10 mouse cellular contexts compared by ENCODE assay signal in the genomic region with DNA sequence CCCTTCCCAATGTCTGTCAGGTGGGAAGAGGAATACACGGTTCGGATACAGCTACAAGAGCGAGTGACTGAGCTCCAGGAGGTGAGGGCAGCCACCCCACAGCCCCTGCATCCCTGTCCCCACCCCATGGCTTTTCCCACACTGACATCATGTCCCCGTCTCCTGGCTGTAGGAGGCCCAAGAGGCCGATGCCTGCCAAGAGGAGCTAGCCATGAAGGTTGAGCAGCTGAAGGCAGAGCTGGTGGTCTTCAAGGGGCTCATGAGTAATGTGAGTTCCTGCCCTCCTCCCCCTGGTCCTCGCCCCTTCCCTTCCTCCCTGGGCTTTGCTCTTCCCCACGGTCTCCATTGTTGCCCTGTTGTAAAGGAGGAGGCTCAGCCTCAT. TPM values are rescaled to one million over a fixed set of nuclear protein-coding genes. Genes with fewer than 3 reads are reported as not detected.
DNase-seq lines count a peak whose midpoint lies in the region; ATAC-seq lines count a peak whose summit lies in the region.
"Had no signal": no experiment of that assay in that cellular context is flagged by ENCODE, and none has a peak within 500 bp of the region (broad histone marks: within the 10 kb centered on the region; RNA-seq: fewer than 3 reads in every experiment).

No protein-coding gene starts in this region.

- H3K4me2 ChIP-seq in kidney, embryonic 15.5 days = no peak overlapping the region
- no peak overlapping the region for H3K4me2 ChIP-seq in neural tube, embryonic 13.5 days
- no peak overlapping the region for H3K4me2 ChIP-seq in hindbrain, embryonic 13.5 days
- 0 out of 2 replicates have a peak overlapping the region, but pooled peaks have one; percentile 13 for H3K4me2 ChIP-seq in neural tube, embryonic 15.5 days
- H3K4me2 ChIP-seq: embryonic facial prominence, embryonic 12.5 days had no signal

- no peaks in the 10 kb centered on the region for H3K27me3 ChIP-seq in kidney, embryonic 15.5 days
- H3K27me3 ChIP-seq in neural tube, embryonic 13.5 days = no peaks in the 10 kb centered on the region
- no peaks in the 10 kb centered on the region for H3K27me3 ChIP-seq in hindbrain, embryonic 13.5 days
- H3K27me3 ChIP-seq in neural tube, embryonic 15.5 days (replicated peaks) = no peaks in the 10 kb centered on the region
- H3K27me3 ChIP-seq: embryonic facial prominence, embryonic 12.5 days had no signal

- H3K4me3 ChIP-seq in kidney, embryonic 15.5 days (replicated peaks) = no peak overlapping the region
- H3K4me3 ChIP-seq in neural tube, embryonic 13.5 days = no peak overlapping the region
- H3K4me3 ChIP-seq in hindbrain, embryonic 13.5 days = no peak overlapping the region
- no peak overlapping the region for H3K4me3 ChIP-seq in neural tube, embryonic 15.5 days (replicated peaks)

- H3K27ac ChIP-seq in kidney, embryonic 15.5 days = peak overlapping the region; percentile 79
- H3K27ac ChIP-seq in neural tube, embryonic 13.5 days (replicated peaks) = peak overlapping the region; percentile 61; the same call in 1 of the 2 replicates
- no peak overlapping the region for H3K27ac ChIP-seq in hindbrain, embryonic 13.5 days
- H3K27ac ChIP-seq in neural tube, embryonic 15.5 days (replicated peaks) = peak overlapping the region; percentile 60; the same call in 1 of the 2 replicates
- H3K27ac ChIP-seq: embryonic facial prominence, embryonic 12.5 days had no signal

- WGBS in kidney, embryonic 15.5 days = 63% methylated on average over 7 of the region's 7 CpGs
- 73% methylated on average over 7 of the region's 7 CpGs for WGBS in neural tube, embryonic 13.5 days
- 69% methylated on average over 6 of the region's 7 CpGs for WGBS in hindbrain, embryonic 13.5 days
- WGBS in neural tube, embryonic 15.5 days = 62% methylated on average over 7 of the region's 7 CpGs

- H3K9ac ChIP-seq in kidney, embryonic 15.5 days = peak overlapping the region; percentile 12; the same call in 1 of the 2 replicates
- H3K9ac ChIP-seq in neural tube, embryonic 13.5 days = peak overlapping the region; percentile 93; the same call in 1 of the 2 replicates
- H3K9ac ChIP-seq in hindbrain, embryonic 13.5 days = peak overlapping the region; percentile 97
- H3K9ac ChIP-seq in neural tube, embryonic 15.5 days (replicated peaks) = no peak overlapping the region; the same call in 1 of the 2 replicates
- H3K9ac ChIP-seq: embryonic facial prominence, embryonic 12.5 days had no signal

- peaks cover 18% of the 10 kb centered on the region; the same call in 1 of the 2 replicates for H3K36me3 ChIP-seq in kidney, embryonic 15.5 days
- H3K36me3 ChIP-seq in neural tube, embryonic 13.5 days = peaks cover 40% of the 10 kb centered on the region
- H3K36me3 ChIP-seq in hindbrain, embryonic 13.5 days = peaks cover 40% of the 10 kb centered on the region
- peaks cover 30% of the 10 kb centered on the region for H3K36me3 ChIP-seq in neural tube, embryonic 15.5 days

- H3K4me1 ChIP-seq in kidney, embryonic 15.5 days = peaks cover 61% of the 10 kb centered on the region
- peaks cover 46% of the 10 kb centered on the region for H3K4me1 ChIP-seq in neural tube, embryonic 13.5 days (replicated peaks)
- H3K4me1 ChIP-seq in hindbrain, embryonic 13.5 days (replicated peaks) = peaks cover 50% of the 10 kb centered on the region
- peaks cover 47% of the 10 kb centered on the region for H3K4me1 ChIP-seq in neural tube, embryonic 15.5 days

- no peak for DNase-seq in kidney, postnatal 36 days
- no peak for DNase-seq in neural tube, embryonic 10.5 days (ENCODE audit: extremely low spot score, low spot score)
- DNase-seq in frontal cortex, postnatal 10 days (ENCODE audit: low spot score in 2 of 2) = no peak
- DNase-seq: spleen, adult 18-20 months had no signal

- no peak for ATAC-seq in kidney, embryonic 15.5 days (replicated peaks; ENCODE audit: low FRiP score)
- ATAC-seq in neural tube, embryonic 13.5 days (ENCODE audit: low read depth) = no peak
- no peak for ATAC-seq in hindbrain, embryonic 13.5 days (ENCODE audit: low FRiP score)
- ATAC-seq in neural tube, embryonic 15.5 days (ENCODE audit: low FRiP score) = no peak
- no peak for ATAC-seq in cerebellum, adult (ENCODE audit: insufficient number of reproducible peaks, low FRiP score, low TSS enrichment)

- no peaks in the 10 kb centered on the region for H3K9me3 ChIP-seq in kidney, embryonic 15.5 days (replicated peaks)
- H3K9me3 ChIP-seq in neural tube, embryonic 13.5 days = no peaks in the 10 kb centered on the region
- no peaks in the 10 kb centered on the region for H3K9me3 ChIP-seq in hindbrain, embryonic 13.5 days
- H3K9me3 ChIP-seq in neural tube, embryonic 15.5 days (replicated peaks) = no peaks in the 10 kb centered on the region
- H3K9me3 ChIP-seq: embryonic facial prominence, embryonic 12.5 days had no signal

RNA-seq across cellular contexts. Expression of a gene that starts 4.5 kb away (rescaled TPM):
- polyA plus RNA-seq in kidney, embryonic 15.5 days (2015; fragmentation: Nextera tagmentation; extraction: Ambion mirVana) = 9.6 and 10.4 TPM in 2 replicates
- 21.1 and 24.0 TPM in 2 replicates for polyA plus RNA-seq in neural tube, embryonic 13.5 days (2015; fragmentation: Nextera tagmentation; extraction: Ambion mirVana)
- 17.2 and 19.7 TPM in 2 replicates for polyA plus RNA-seq in hindbrain, embryonic 13.5 days (2015; fragmentation: Nextera tagmentation; extraction: Ambion mirVana)
- polyA plus RNA-seq in neural tube, embryonic 15.5 days (2015; fragmentation: Nextera tagmentation; extraction: Ambion mirVana) = 20.1 and 24.6 TPM in 2 replicates

RNA-seq across cellular contexts. Expression of a gene that starts 16.7 kb away (rescaled TPM):
- polyA plus RNA-seq in kidney, embryonic 15.5 days (2015; fragmentation: Nextera tagmentation; extraction: Ambion mirVana) = 2,116 and 2,124 TPM in 2 replicates
- polyA plus RNA-seq in neural tube, embryonic 13.5 days (2015; fragmentation: Nextera tagmentation; extraction: Ambion mirVana) = 1,206 and 1,336 TPM in 2 replicates
- 1,320 and 1,327 TPM in 2 replicates for polyA plus RNA-seq in hindbrain, embryonic 13.5 days (2015; fragmentation: Nextera tagmentation; extraction: Ambion mirVana)
- 1,563 and 1,690 TPM in 2 replicates for polyA plus RNA-seq in neural tube, embryonic 15.5 days (2015; fragmentation: Nextera tagmentation; extraction: Ambion mirVana)

RNA-seq across cellular contexts. Expression of a gene that starts 17.9 kb away (rescaled TPM):
- 65.0 and 69.0 TPM in 2 replicates for polyA plus RNA-seq in kidney, embryonic 15.5 days (2015; fragmentation: Nextera tagmentation; extraction: Ambion mirVana)
- 44.5 and 45.3 TPM in 2 replicates for polyA plus RNA-seq in neural tube, embryonic 13.5 days (2015; fragmentation: Nextera tagmentation; extraction: Ambion mirVana)
- polyA plus RNA-seq in hindbrain, embryonic 13.5 days (2015; fragmentation: Nextera tagmentation; extraction: Ambion mirVana) = 47.9 and 48.6 TPM in 2 replicates
- polyA plus RNA-seq in neural tube, embryonic 15.5 days (2015; fragmentation: Nextera tagmentation; extraction: Ambion mirVana) = 47.8 and 58.0 TPM in 2 replicates

RNA-seq across cellular contexts. Expression of a gene that starts 41.9 kb away (rescaled TPM):
- 141 and 151 TPM in 2 replicates for polyA plus RNA-seq in kidney, embryonic 15.5 days (2015; fragmentation: Nextera tagmentation; extraction: Ambion mirVana)
- polyA plus RNA-seq in neural tube, embryonic 13.5 days (2015; fragmentation: Nextera tagmentation; extraction: Ambion mirVana) = 48.8 and 69.2 TPM in 2 replicates
- 56.7 and 62.9 TPM in 2 replicates for polyA plus RNA-seq in hindbrain, embryonic 13.5 days (2015; fragmentation: Nextera tagmentation; extraction: Ambion mirVana)
- polyA plus RNA-seq in neural tube, embryonic 15.5 days (2015; fragmentation: Nextera tagmentation; extraction: Ambion mirVana) = 38.2 and 56.6 TPM in 2 replicates

RNA-seq across cellular contexts. Expression of a gene that starts 42.0 kb away (rescaled TPM):
- polyA plus RNA-seq in kidney, embryonic 15.5 days (2015; fragmentation: Nextera tagmentation; extraction: Ambion mirVana) = 220 and 238 TPM in 2 replicates
- 143 and 158 TPM in 2 replicates for polyA plus RNA-seq in neural tube, embryonic 13.5 days (2015; fragmentation: Nextera tagmentation; extraction: Ambion mirVana)
- 158 and 164 TPM in 2 replicates for polyA plus RNA-seq in hindbrain, embryonic 13.5 days (2015; fragmentation: Nextera tagmentation; extraction: Ambion mirVana)
- 156 and 167 TPM in 2 replicates for polyA plus RNA-seq in neural tube, embryonic 15.5 days (2015; fragmentation: Nextera tagmentation; extraction: Ambion mirVana)
